Mouse (Mus musculus) neural tube, embryonic 15.5 days (tissue): Measurements from ENCODE around the gene Krtap29-1. TPM values are rescaled to one million over a fixed set of nuclear protein-coding genes. Genes with fewer than 3 reads are reported as not detected.

Source experiments
- ATAC-seq: fragments of 200-750 bp; cut with Nextera tagmentation; 2 replicates; pipeline ENCODE4 v1.8.0; 2017; ENCODE audit warnings: mild to moderate bottlenecking, moderate TSS enrichment, moderate library complexity; ENCODE audit not compliant: low FRiP score
- H3K27ac ChIP-seq: fragments of 300-500 bp; sonication (generic); replicated peaks from 2 replicates; pipeline ENCODE4 v1.5.1; 2015; ENCODE audit warnings: mild to moderate bottlenecking, inconsistent platforms
- H3K27me3 ChIP-seq: fragments of 300-500 bp; sonication (generic); replicated peaks from 2 replicates; pipeline ENCODE4 v1.6.1; 2015; ENCODE audit warnings: inconsistent platforms
- H3K36me3 ChIP-seq: fragments of 300-500 bp; sonication (generic); 2 replicates; pipeline ENCODE4 v1.6.1; 2015; ENCODE audit warnings: inconsistent platforms
- H3K4me1 ChIP-seq: fragments of 300-500 bp; sonication (generic); 2 replicates; pipeline ENCODE4 v1.6.1; 2015; ENCODE audit warnings: inconsistent platforms
- H3K4me2 ChIP-seq: fragments of 300-500 bp; sonication (generic); 2 replicates; pipeline ENCODE4 v1.6.1; 2015; ENCODE audit warnings: inconsistent platforms, mild to moderate bottlenecking, moderate library complexity
- H3K4me3 ChIP-seq: fragments of 300-500 bp; sonication (generic); replicated peaks from 2 replicates; pipeline ENCODE4 v1.5.1; 2015; ENCODE audit warnings: mild to moderate bottlenecking, inconsistent platforms
- H3K9ac ChIP-seq: fragments of 300-500 bp; sonication (generic); replicated peaks from 2 replicates; pipeline ENCODE4 v1.6.1; 2015; ENCODE audit warnings: mild to moderate bottlenecking, inconsistent platforms
- H3K9me3 ChIP-seq: fragments of 300-500 bp; sonication (generic); replicated peaks from 2 replicates; pipeline ENCODE4 v1.6.1; 2016; ENCODE audit warnings: inconsistent platforms
- WGBS: fragments of 180-500 bp; shearing (Covaris S2); methylation state at CpG from one replicate; pipeline ENCODE4 v1.1.7; 2015; ENCODE audit warnings: mixed read lengths; 5-methylcytosine and 5-hydroxymethylcytosine counted together
- polyA plus RNA-seq: library from polyadenylated mRNA; unstranded; fragments of >200 nt; fragmentation: Nextera tagmentation; extraction: Ambion mirVana; gene quantifications from 2 replicates; pipeline ENCODE4 v1.2.1, GENCODE M21; 2015

Gene Krtap29-1
- not detected in 2 replicates for polyA plus RNA-seq

GRCm38 (mm10) chr11:99978953-99979352 is at the start of gene Krtap29-1:
Krtap29-1 (minus strand) TSS chr11:99979053.
- no peaks in the 10 kb centered on the region for H3K9me3 ChIP-seq
- H3K4me2 ChIP-seq = no peak within 1 kb of the TSS
- H3K4me1 ChIP-seq = no peaks in the 10 kb centered on the region
- 55% methylated on average over 5 of the region's 5 CpGs for WGBS
- H3K9ac ChIP-seq = no peak within 1 kb of the TSS
- ATAC-seq = no peak
- H3K36me3 ChIP-seq = no peaks in the 10 kb centered on the region
- H3K4me3 ChIP-seq = no peak within 1 kb of the TSS
- no peaks in the 10 kb centered on the region for H3K27me3 ChIP-seq
- H3K27ac ChIP-seq = no peak within 1 kb of the TSS

GRCm38 (mm10) chr11:100021438-100021837 is 42.6 kb upstream of the Krtap29-1 start:
- Histone ChIP-seq H3K9me3 (no peaks in the 10 kb centered on the region), H3K27me3 (no peaks in the 10 kb centered on the region), H3K9ac (no peak overlapping the region), H3K4me2 (no peak overlapping the region), H3K4me3 (no peak overlapping the region), H3K27ac (no peak overlapping the region), H3K36me3 (no peaks in the 10 kb centered on the region), H3K4me1 (no peaks in the 10 kb centered on the region)
- ATAC-seq = no peak
- WGBS = 82% methylated on average over 5 of the region's 5 CpGs

GRCm38 (mm10) chr11:100019466-100019865 is 40.6 kb upstream of the Krtap29-1 start:
- Histone ChIP-seq H3K4me3 (no peak overlapping the region), H3K4me2 (no peak overlapping the region), H3K27me3 (no peaks in the 10 kb centered on the region), H3K9ac (no peak overlapping the region), H3K4me1 (no peaks in the 10 kb centered on the region), H3K9me3 (no peaks in the 10 kb centered on the region), H3K36me3 (no peaks in the 10 kb centered on the region), H3K27ac (no peak overlapping the region)
- 94% methylated on average over 1 of the region's 1 CpGs for WGBS
- ATAC-seq = no peak

GRCm38 (mm10) chr11:100016112-100016511 is 37.3 kb upstream of the Krtap29-1 start, which contains the start of gene Krt33a:
Krt33a (minus strand) TSS chr11:100016212.
- Histone ChIP-seq H3K4me2 (no peak within 1 kb of the TSS), H3K27ac (no peak within 1 kb of the TSS), H3K9ac (no peak within 1 kb of the TSS), H3K27me3 (no peaks in the 10 kb centered on the region), H3K36me3 (no peaks in the 10 kb centered on the region), H3K9me3 (no peaks in the 10 kb centered on the region), H3K4me1 (no peaks in the 10 kb centered on the region), H3K4me3 (no peak within 1 kb of the TSS)
- ATAC-seq = no peak
- 70% methylated on average over 4 of the region's 4 CpGs for WGBS

- no peak for ATAC-seq
- 81% methylated on average over 4 of the region's 4 CpGs for WGBS
- no peak overlapping the region for H3K4me2 ChIP-seq
- no peaks in the 10 kb centered on the region for H3K27me3 ChIP-seq
- H3K27ac ChIP-seq = no peak overlapping the region
- no peak overlapping the region for H3K9ac ChIP-seq
- H3K4me3 ChIP-seq = no peak overlapping the region
- H3K4me1 ChIP-seq = no peaks in the 10 kb centered on the region
- no peaks in the 10 kb centered on the region for H3K36me3 ChIP-seq
- H3K9me3 ChIP-seq = no peaks in the 10 kb centered on the region
These were observed 34.9 kb upstream of the Krtap29-1 start for GRCm38 (mm10) chr11:100013691-100014171.

- H3K9me3 ChIP-seq = no peaks in the 10 kb centered on the region
- H3K4me3 ChIP-seq = no peak overlapping the region
- H3K36me3 ChIP-seq = no peaks in the 10 kb centered on the region
- no peak for ATAC-seq
- no peaks in the 10 kb centered on the region for H3K4me1 ChIP-seq
- H3K27me3 ChIP-seq = no peaks in the 10 kb centered on the region
- 91% methylated on average over 5 of the region's 5 CpGs for WGBS
- H3K27ac ChIP-seq = no peak overlapping the region
- no peak overlapping the region for H3K9ac ChIP-seq
- no peak overlapping the region for H3K4me2 ChIP-seq
These were observed 31.8 kb upstream of the Krtap29-1 start for GRCm38 (mm10) chr11:100010682-100011081.

- no peak overlapping the region for H3K9ac ChIP-seq
- ATAC-seq = no peak
- no peaks in the 10 kb centered on the region for H3K4me1 ChIP-seq
- H3K27me3 ChIP-seq = no peaks in the 10 kb centered on the region
- H3K4me3 ChIP-seq = no peak overlapping the region
- no peaks in the 10 kb centered on the region for H3K9me3 ChIP-seq
- 87% methylated on average over 5 of the region's 5 CpGs for WGBS
- no peak overlapping the region for H3K27ac ChIP-seq
- no peak overlapping the region for H3K4me2 ChIP-seq
- H3K36me3 ChIP-seq = no peaks in the 10 kb centered on the region
These were observed 29.5 kb upstream of the Krtap29-1 start for GRCm38 (mm10) chr11:100008336-100008735.

- Histone ChIP-seq H3K36me3 (no peaks in the 10 kb centered on the region), H3K9ac (no peak overlapping the region), H3K4me1 (no peaks in the 10 kb centered on the region), H3K9me3 (peaks cover 2% of the 10 kb centered on the region; the same call in 1 of the 2 replicates), H3K27ac (no peak overlapping the region), H3K4me2 (no peak overlapping the region), H3K4me3 (no peak overlapping the region), H3K27me3 (no peaks in the 10 kb centered on the region)
- ATAC-seq = no peak
- 64% methylated on average over 3 of the region's 3 CpGs for WGBS
These were observed 27.8 kb upstream of the Krtap29-1 start for GRCm38 (mm10) chr11:100006624-100007023.

GRCm38 (mm10) chr11:100005905-100006304 is 27.1 kb upstream of the Krtap29-1 start:
- no peaks in the 10 kb centered on the region for H3K27me3 ChIP-seq
- no peaks in the 10 kb centered on the region for H3K36me3 ChIP-seq
- H3K27ac ChIP-seq = no peak overlapping the region
- H3K4me3 ChIP-seq = no peak overlapping the region
- H3K4me1 ChIP-seq = no peaks in the 10 kb centered on the region
- no peak overlapping the region for H3K9ac ChIP-seq
- ATAC-seq = no peak
- WGBS = 85% methylated on average over 8 of the region's 8 CpGs
- no peak overlapping the region for H3K4me2 ChIP-seq
- H3K9me3 ChIP-seq = peaks cover 2% of the 10 kb centered on the region; the same call in 1 of the 2 replicates

- H3K27me3 ChIP-seq = no peaks in the 10 kb centered on the region
These were observed 26.0 kb upstream of the Krtap29-1 start for GRCm38 (mm10) chr11:100004846-100005245.

GRCm38 (mm10) chr11:99999091-99999490 is 20.2 kb upstream of the Krtap29-1 start:
- peaks cover 2% of the 10 kb centered on the region; the same call in 1 of the 2 replicates for H3K9me3 ChIP-seq
- H3K4me1 ChIP-seq = peaks cover 3% of the 10 kb centered on the region; the same call in 1 of the 2 replicates
- WGBS = 96% methylated on average over 7 of the region's 7 CpGs
- no peak overlapping the region for H3K9ac ChIP-seq
- no peak overlapping the region for H3K4me2 ChIP-seq
- H3K27ac ChIP-seq = no peak overlapping the region
- H3K4me3 ChIP-seq = no peak overlapping the region
- 0 out of 2 replicates have a peak, but pooled peaks cover 4% of the 10 kb centered on the region for H3K27me3 ChIP-seq
- ATAC-seq = no peak
- H3K36me3 ChIP-seq = no peaks in the 10 kb centered on the region

More at GRCm38 (mm10) chr11:100004846-100005245, 26.0 kb upstream of the Krtap29-1 start:
- Histone ChIP-seq H3K9ac (no peak overlapping the region), H3K36me3 (no peaks in the 10 kb centered on the region), H3K4me3 (no peak overlapping the region), H3K4me1 (no peaks in the 10 kb centered on the region), H3K9me3 (peaks cover 2% of the 10 kb centered on the region; the same call in 1 of the 2 replicates), H3K4me2 (no peak overlapping the region), H3K27ac (no peak overlapping the region)
- WGBS = 21% methylated on average over 6 of the region's 6 CpGs
- no peak for ATAC-seq

GRCm38 (mm10) chr11:99994384-99994661 is 15.5 kb upstream of the Krtap29-1 start:
- Histone ChIP-seq H3K36me3 (no peaks in the 10 kb centered on the region), H3K4me3 (no peak overlapping the region), H3K4me2 (no peak overlapping the region), H3K27ac (peak overlapping the region; percentile 13; the same call in 1 of the 2 replicates), H3K27me3 (peaks cover 11% of the 10 kb centered on the region; the same call in 1 of the 2 replicates), H3K9ac (no peak overlapping the region), H3K4me1 (peaks cover 12% of the 10 kb centered on the region), H3K9me3 (no peaks in the 10 kb centered on the region)
- WGBS = 47% methylated on average over 4 of the region's 4 CpGs
- no peak for ATAC-seq
